Mouse (Mus musculus): ENCODE data around the gene Gdf15.

GRCm38 (mm10) chr8:70649324-70649723 lies 17.1 kb upstream of the Gdf15 start:
- TF ChIP-seq EP300 (optimal IDR thresholded peaks at IDR 0.05) (no peak), CTCF (IDR thresholded peaks at IDR 0.05; ENCODE audit: low read depth) (no peak)
